Mouse (Mus musculus): ENCODE data around the gene Dnajc13.

DNA sequence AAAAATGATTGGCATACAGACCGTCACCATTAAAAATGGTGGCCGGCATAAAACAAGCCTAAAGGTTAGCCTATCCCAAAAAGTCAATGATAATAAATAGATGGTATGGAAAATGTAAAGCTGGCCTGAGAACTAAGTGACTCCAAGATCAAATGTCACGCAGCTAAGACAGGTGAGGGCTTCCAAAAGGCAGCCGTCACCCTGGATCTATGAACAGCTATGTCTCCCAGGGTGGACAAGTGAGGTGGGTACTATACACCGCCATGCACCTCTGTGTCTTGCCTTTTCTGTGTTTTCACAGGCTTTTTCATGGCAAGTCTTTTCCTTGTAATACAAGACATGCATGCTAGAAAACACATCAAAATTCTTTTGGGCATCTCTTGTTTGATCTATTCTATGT, 73.1 kb downstream of the Dnajc13 start:
- no peak for TF ChIP-seq CTCF (IDR thresholded peaks at IDR 0.05; ENCODE audit: borderline replicate concordance, extremely low read depth, insufficient read depth, insufficient read length)
- no peak for TF ChIP-seq POLR2A (IDR thresholded peaks at IDR 0.05; ENCODE audit: borderline replicate concordance, extremely low read depth, insufficient read depth, insufficient read length, poor library complexity, severe bottlenecking)

Data from brain, embryonic 14.5 days (tissue).